Mouse (Mus musculus) ES-Bruce4 (cell line): ENCODE measurements around the gene Dnaja4. TPM values are rescaled to one million over a fixed set of nuclear protein-coding genes. Genes with fewer than 3 reads are reported as not detected.
A peak's percentile ranks its signal among the peaks of the same experiment; 100 is the strongest.
"Not testable (repeated sequence)": the region's sequence is repeated elsewhere in the genome, so short reads cannot be mapped to it uniquely, and the experiment has no call there.

ENCODE experiments used
- H3K27ac ChIP-seq: 2 replicates; pipeline ENCODE4 v1.5.1; 2012; ENCODE audit warnings: low read length, inconsistent platforms; ENCODE audit not compliant: insufficient read depth
- H3K27me3 ChIP-seq: 2 replicates; pipeline ENCODE4 v1.6.1; 2012; ENCODE audit warnings: mild to moderate bottlenecking, low read length, inconsistent platforms; ENCODE audit not compliant: control insufficient read depth, poor library complexity, insufficient read depth, severe bottlenecking
- H3K36me3 ChIP-seq: 2 replicates; pipeline ENCODE4 v1.6.1; 2012; ENCODE audit warnings: inconsistent platforms, mild to moderate bottlenecking, low read length, moderate library complexity; ENCODE audit not compliant: control insufficient read depth, poor library complexity, insufficient read depth, severe bottlenecking
- H3K4me1 ChIP-seq: one replicate; pipeline ENCODE4 v1.8.1; 2011; ENCODE audit warnings: low read length; ENCODE audit not compliant: control insufficient read depth, insufficient read depth
- H3K4me3 ChIP-seq: 2 replicates; pipeline ENCODE4 v1.5.1; 2011; ENCODE audit warnings: low read depth, mild to moderate bottlenecking, low read length
- H3K9ac ChIP-seq: 2 replicates; pipeline ENCODE4 v1.6.1; 2012; ENCODE audit warnings: low read depth, mild to moderate bottlenecking, inconsistent platforms; ENCODE audit not compliant: poor library complexity, severe bottlenecking
- H3K9me3 ChIP-seq: replicated peaks from 2 replicates; pipeline ENCODE4 v1.6.1; 2012; ENCODE audit warnings: mild to moderate bottlenecking, low read length, inconsistent platforms; ENCODE audit not compliant: control insufficient read depth, poor library complexity, insufficient read depth, severe bottlenecking
- CTCF ChIP-seq: IDR thresholded peaks from one replicate; pipeline ENCODE4 v1.8.1; 2011; ENCODE audit warnings: low read depth, low read length
- EP300 ChIP-seq: IDR thresholded peaks from 2 replicates; pipeline ENCODE4 v1.6.1; 2011; ENCODE audit warnings: low read depth, low read length; ENCODE audit not compliant: insufficient read depth
- POLR2A ChIP-seq: IDR thresholded peaks from one replicate; pipeline ENCODE4 v1.8.1; 2011; ENCODE audit warnings: low read length; ENCODE audit not compliant: insufficient read depth
- polyA plus RNA-seq: library from polyadenylated mRNA; stranded (reverse); fragments of >200 nt; gene quantifications from 2 replicates; pipeline ENCODE4 v1.2.4, GENCODE M21; 2011; ENCODE audit warnings: low read depth; ENCODE audit not compliant: missing spikeins, insufficient read depth, insufficient read length

Gene Dnaja4
- polyA plus RNA-seq, 1 experiment: 4.4 TPM

- peak; percentile 76 for TF ChIP-seq CTCF
- no peak for TF ChIP-seq EP300
- no peak for TF ChIP-seq POLR2A
- Histone ChIP-seq H3K27ac (no peak overlapping the region), H3K9ac (no peak overlapping the region), H3K9me3 (no peaks in the 10 kb centered on the region), H3K27me3 (no peaks in the 10 kb centered on the region), H3K36me3 (no peaks in the 10 kb centered on the region), H3K4me1 (no peaks in the 10 kb centered on the region), H3K4me3 (peak overlapping the region; percentile 57)
Observed at GRCm38 (mm10) chr9:54676531-54676986, 22.1 kb upstream of the Dnaja4 start.

GRCm38 (mm10) chr9:54682846-54683245 lies 15.8 kb upstream of the Dnaja4 start:
- no peaks in the 10 kb centered on the region for H3K4me1 ChIP-seq
- TF ChIP-seq EP300: no peak
- no peak for TF ChIP-seq CTCF
- TF ChIP-seq POLR2A: no peak
- H3K9me3 ChIP-seq: no peaks in the 10 kb centered on the region
- no peak overlapping the region for H3K4me3 ChIP-seq
- H3K9ac ChIP-seq: no peak overlapping the region
- no peaks in the 10 kb centered on the region for H3K36me3 ChIP-seq
- H3K27me3 ChIP-seq: no peaks in the 10 kb centered on the region
- H3K27ac ChIP-seq: no peak overlapping the region

- Histone ChIP-seq H3K9ac (no peak overlapping the region), H3K4me3 (no peak overlapping the region), H3K9me3 (no peaks in the 10 kb centered on the region), H3K27ac (no peak overlapping the region), H3K4me1 (no peaks in the 10 kb centered on the region), H3K36me3 (no peaks in the 10 kb centered on the region), H3K27me3 (no peaks in the 10 kb centered on the region)
- TF ChIP-seq EP300: no peak
- no peak for TF ChIP-seq POLR2A
- TF ChIP-seq CTCF: no peak
Observed at GRCm38 (mm10) chr9:54683814-54684605, 14.7 kb upstream of the Dnaja4 start.

- no peaks in the 10 kb centered on the region for H3K9me3 ChIP-seq
- no peak overlapping the region for H3K9ac ChIP-seq
- no peak overlapping the region for H3K27ac ChIP-seq
- no peak for TF ChIP-seq EP300
- TF ChIP-seq CTCF: no peak
- no peak for TF ChIP-seq POLR2A
- no peak overlapping the region for H3K4me3 ChIP-seq
- no peaks in the 10 kb centered on the region for H3K4me1 ChIP-seq
- no peaks in the 10 kb centered on the region for H3K27me3 ChIP-seq
- no peaks in the 10 kb centered on the region for H3K36me3 ChIP-seq
Observed at GRCm38 (mm10) chr9:54687246-54688236, 11.1 kb upstream of the Dnaja4 start.

GRCm38 (mm10) chr9:54689446-54689845 lies 9.2 kb upstream of the Dnaja4 start:
- no peak overlapping the region for H3K4me3 ChIP-seq
- H3K9me3 ChIP-seq: no peaks in the 10 kb centered on the region
- H3K27ac ChIP-seq: no peak overlapping the region
- no peaks in the 10 kb centered on the region for H3K36me3 ChIP-seq
- no peaks in the 10 kb centered on the region for H3K4me1 ChIP-seq
- TF ChIP-seq CTCF (no peak), POLR2A (no peak), EP300 (no peak)
- H3K9ac ChIP-seq: no peak overlapping the region
- H3K27me3 ChIP-seq: no peaks in the 10 kb centered on the region

- not testable (repeated sequence) for H3K27me3 ChIP-seq, H3K9ac ChIP-seq, H3K4me3 ChIP-seq
Observed at GRCm38 (mm10) chr9:54690697-54691096, 8.0 kb upstream of the Dnaja4 start.

GRCm38 (mm10) chr9:54691241-54691805 lies 7.3 kb upstream of the Dnaja4 start:
- H3K27me3 ChIP-seq, H3K27ac ChIP-seq, H3K9ac ChIP-seq, H3K4me1 ChIP-seq, H3K9me3 ChIP-seq, H3K36me3 ChIP-seq: not testable (repeated sequence)
- 0 out of 2 replicates have a peak overlapping the region, but pooled peaks have one; percentile 3 for H3K4me3 ChIP-seq

More at GRCm38 (mm10) chr9:54690697-54691096, 8.0 kb upstream of the Dnaja4 start:
- not testable (repeated sequence) for H3K36me3 ChIP-seq, H3K4me1 ChIP-seq, H3K9me3 ChIP-seq, H3K27ac ChIP-seq
